Mouse (Mus musculus) thymus, postnatal 14 days (tissue): ENCODE results near the gene Atp8a2.

Experiments used
- DNase-seq: peaks from one replicate; pipeline ENCODE4 v3.0.0; 2021

Atp8a2 gene

GRCm38 (mm10) chr14:60148893-60149292 is 48.1 kb downstream of the Atp8a2 start:
- DNase-seq, result no peak

GRCm38 (mm10) chr14:60143234-60143633 is 53.7 kb downstream of the Atp8a2 start:
- no peak for DNase-seq

- peak; percentile 41 for DNase-seq
Observed at GRCm38 (mm10) chr14:60138339-60138738, 58.6 kb downstream of the Atp8a2 start.

GRCm38 (mm10) chr14:60137812-60138211 is 59.2 kb downstream of the Atp8a2 start:
- DNase-seq, result no peak

GRCm38 (mm10) chr14:60135801-60136200 is 61.2 kb downstream of the Atp8a2 start:
- no peak for DNase-seq

GRCm38 (mm10) chr14:60134720-60135119 is 62.3 kb downstream of the Atp8a2 start:
- DNase-seq, result no peak

GRCm38 (mm10) chr14:60131196-60131876 is 65.6 kb downstream of the Atp8a2 start:
- peak; percentile 44 for DNase-seq

- DNase-seq, result peak; percentile 62
Observed at GRCm38 (mm10) chr14:60129564-60129963, 67.4 kb downstream of the Atp8a2 start.

- DNase-seq, result no peak
Observed at GRCm38 (mm10) chr14:60125202-60125601, 71.8 kb downstream of the Atp8a2 start.

GRCm38 (mm10) chr14:60121572-60121971 is 75.4 kb downstream of the Atp8a2 start:
- no peak for DNase-seq

- DNase-seq, result peak; percentile 33
Observed at GRCm38 (mm10) chr14:60117792-60118585, 79.0 kb downstream of the Atp8a2 start.

- DNase-seq, result peak; percentile 53
Observed at GRCm38 (mm10) chr14:60086808-60087725, 109.9 kb downstream of the Atp8a2 start.

GRCm38 (mm10) chr14:60086254-60086807 is 110.6 kb downstream of the Atp8a2 start:
- DNase-seq, result no peak

- no peak for DNase-seq
Observed at GRCm38 (mm10) chr14:60082771-60083170, 114.2 kb downstream of the Atp8a2 start.

- DNase-seq, result peak; percentile 14
Observed at GRCm38 (mm10) chr14:60072496-60072895, 124.5 kb downstream of the Atp8a2 start.

- DNase-seq, result no peak
Observed at GRCm38 (mm10) chr14:60065186-60065585, 131.8 kb downstream of the Atp8a2 start.

- no peak for DNase-seq
Observed at GRCm38 (mm10) chr14:60061023-60061422, 136.0 kb downstream of the Atp8a2 start.

GRCm38 (mm10) chr14:60058867-60059266 is 138.1 kb downstream of the Atp8a2 start:
- DNase-seq, result no peak

GRCm38 (mm10) chr14:60055231-60055630 is 141.7 kb downstream of the Atp8a2 start:
- DNase-seq, result no peak

GRCm38 (mm10) chr14:60030666-60031065 is 166.3 kb downstream of the Atp8a2 start:
- no peak for DNase-seq

- no peak for DNase-seq
Observed at GRCm38 (mm10) chr14:60027139-60027538, 169.8 kb downstream of the Atp8a2 start.

GRCm38 (mm10) chr14:60026647-60027046 is 170.3 kb downstream of the Atp8a2 start:
- DNase-seq, result no peak

GRCm38 (mm10) chr14:60015891-60016290 is 181.1 kb downstream of the Atp8a2 start:
- peak; percentile 81 for DNase-seq
